Mouse (Mus musculus): ENCODE results near the gene Rpa3. TPM values are rescaled to one million over a fixed set of nuclear protein-coding genes. Genes with fewer than 3 reads are reported as not detected.

Gene Rpa3
- polyA plus RNA-seq, 1 experiment from 2014 or later, result 194 TPM

DNA sequence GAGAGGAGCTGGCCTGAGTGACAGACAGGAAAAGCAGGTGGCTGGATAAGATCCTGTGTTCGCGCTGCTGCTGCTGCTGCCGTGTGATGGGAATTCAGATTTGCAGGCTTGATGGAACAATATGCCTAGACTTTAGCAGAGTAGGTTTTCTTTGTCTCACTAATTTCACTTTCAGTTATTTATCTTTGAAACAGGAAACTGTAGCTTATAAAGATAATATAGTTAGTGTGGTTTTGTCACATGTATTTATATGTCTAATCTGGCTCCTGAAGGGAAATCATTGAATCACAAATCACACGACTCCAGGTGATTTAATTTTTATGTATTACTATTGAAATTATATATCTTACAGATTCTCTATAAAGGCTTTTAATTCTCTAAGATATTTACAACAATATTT, 24.3 kb upstream of the Rpa3 start:
- 92% methylated on average over 4 of the region's 4 CpGs for WGBS
- Histone ChIP-seq H3K9me3 (ENCODE audit: control insufficient read depth, low read length) (no peaks in the 10 kb centered on the region), H3K4me2 (ENCODE audit: low read depth, low read length, severe bottlenecking) (no peak overlapping the region), H3K4me3 (ENCODE audit: low read depth, low read length) (no peak overlapping the region), H3K36me3 (ENCODE audit: control insufficient read depth, insufficient read depth, low read length) (no peaks in the 10 kb centered on the region), H3K9ac (ENCODE audit: low read length) (no peak overlapping the region), H3K27ac (ENCODE audit: low read depth, low read length) (no peak overlapping the region), H3K4me1 (replicated peaks; ENCODE audit: control insufficient read depth, insufficient read depth, low read length) (no peaks in the 10 kb centered on the region), H3K27me3 (ENCODE audit: control insufficient read depth, insufficient read depth, low read length) (no peaks in the 10 kb centered on the region)
- DNase-seq (ENCODE audit: low spot score), result no peak
- no peak for ATAC-seq (replicated peaks; ENCODE audit: low FRiP score)

DNA sequence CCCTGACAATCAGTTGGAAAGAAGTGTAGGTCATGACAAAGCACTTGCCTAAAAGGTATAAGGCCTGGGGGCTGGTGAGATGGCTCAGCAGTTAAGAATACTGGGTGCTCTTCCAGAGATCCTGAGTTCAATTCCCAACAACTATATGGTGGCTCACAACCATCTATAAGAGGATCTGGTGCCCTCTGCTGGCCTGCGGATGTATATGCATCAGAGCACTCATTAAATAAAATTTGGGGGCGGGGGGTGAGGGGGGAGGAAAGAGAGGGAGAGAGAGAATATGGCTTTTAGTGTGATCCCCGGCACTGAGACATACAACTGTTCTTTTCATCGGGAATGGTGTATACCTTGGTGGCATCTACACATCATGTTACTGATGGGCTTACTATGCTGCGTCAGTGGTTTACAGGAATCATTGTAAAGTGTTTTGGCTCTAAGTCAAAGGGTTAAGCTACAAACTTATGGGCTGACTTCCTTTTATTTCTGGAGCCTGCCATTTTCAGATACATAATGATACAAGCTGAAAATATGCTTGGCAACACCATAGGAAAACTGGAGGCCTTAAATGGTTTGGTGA, 19.5 kb upstream of the Rpa3 start:
- H3K27me3 ChIP-seq (ENCODE audit: control insufficient read depth, insufficient read depth, low read length), result no peaks in the 10 kb centered on the region
- no peaks in the 10 kb centered on the region for H3K9me3 ChIP-seq (ENCODE audit: control insufficient read depth, low read length)
- no peak overlapping the region for H3K4me3 ChIP-seq (ENCODE audit: low read depth, low read length)
- H3K4me2 ChIP-seq (ENCODE audit: low read depth, low read length, severe bottlenecking), result no peak overlapping the region
- no peak overlapping the region for H3K9ac ChIP-seq (ENCODE audit: low read length)
- H3K4me1 ChIP-seq (replicated peaks; ENCODE audit: control insufficient read depth, insufficient read depth, low read length), result 0 out of 2 replicates have a peak, but pooled peaks cover 2% of the 10 kb centered on the region
- H3K36me3 ChIP-seq (ENCODE audit: control insufficient read depth, insufficient read depth, low read length), result no peaks in the 10 kb centered on the region
- ATAC-seq (replicated peaks; ENCODE audit: low FRiP score) (no peak), DNase-seq (ENCODE audit: low spot score) (no peak)
- H3K27ac ChIP-seq (ENCODE audit: low read depth, low read length), result no peak overlapping the region
- 71% methylated on average over 5 of the region's 5 CpGs for WGBS

DNA sequence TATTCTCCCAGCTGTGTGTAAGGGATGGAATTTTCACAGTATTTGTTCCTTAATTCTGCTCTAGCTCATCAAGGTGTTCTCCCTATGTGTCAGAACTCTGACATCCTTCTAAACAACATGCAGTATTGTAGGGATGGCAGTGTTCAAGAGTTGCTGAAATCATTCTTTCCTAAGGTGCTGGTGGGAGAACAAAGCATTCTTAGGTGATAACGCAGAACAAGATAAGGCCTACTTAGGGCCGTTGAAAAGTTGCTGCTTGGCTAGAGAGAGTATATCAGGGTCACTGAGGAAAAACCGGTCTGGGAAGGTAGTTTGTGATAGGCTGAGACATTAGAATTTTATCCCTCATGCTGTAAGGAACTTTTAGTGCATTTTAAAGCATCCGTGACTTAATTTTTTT, 17.5 kb upstream of the Rpa3 start:
- ATAC-seq (replicated peaks; ENCODE audit: low FRiP score) (no peak), DNase-seq (ENCODE audit: low spot score) (no peak)
- Histone ChIP-seq H3K4me3 (ENCODE audit: low read depth, low read length) (no peak overlapping the region), H3K27me3 (ENCODE audit: control insufficient read depth, insufficient read depth, low read length) (no peaks in the 10 kb centered on the region), H3K9ac (ENCODE audit: low read length) (no peak overlapping the region), H3K9me3 (ENCODE audit: control insufficient read depth, low read length) (no peaks in the 10 kb centered on the region), H3K4me1 (replicated peaks; ENCODE audit: control insufficient read depth, insufficient read depth, low read length) (0 out of 2 replicates have a peak, but pooled peaks cover 2% of the 10 kb centered on the region), H3K4me2 (ENCODE audit: low read depth, low read length, severe bottlenecking) (no peak overlapping the region), H3K36me3 (ENCODE audit: control insufficient read depth, insufficient read depth, low read length) (no peaks in the 10 kb centered on the region), H3K27ac (ENCODE audit: low read depth, low read length) (no peak overlapping the region)
- 89% methylated on average over 4 of the region's 4 CpGs for WGBS

GRCm38 (mm10) chr6:8275098-8275497, 16.1 kb upstream of the Rpa3 start:
- no peak overlapping the region for H3K4me2 ChIP-seq (ENCODE audit: low read depth, low read length, severe bottlenecking)
- 0 out of 2 replicates have a peak, but pooled peaks cover 2% of the 10 kb centered on the region for H3K4me1 ChIP-seq (replicated peaks; ENCODE audit: control insufficient read depth, insufficient read depth, low read length)
- H3K36me3 ChIP-seq (ENCODE audit: control insufficient read depth, insufficient read depth, low read length), result no peaks in the 10 kb centered on the region
- no peak overlapping the region for H3K27ac ChIP-seq (ENCODE audit: low read depth, low read length)
- no peak overlapping the region for H3K9ac ChIP-seq (ENCODE audit: low read length)
- H3K4me3 ChIP-seq (ENCODE audit: low read depth, low read length), result no peak overlapping the region
- H3K9me3 ChIP-seq (ENCODE audit: control insufficient read depth, low read length), result no peaks in the 10 kb centered on the region
- DNase-seq (ENCODE audit: low spot score) (no peak), ATAC-seq (replicated peaks; ENCODE audit: low FRiP score) (peak; percentile 61)
- no peaks in the 10 kb centered on the region for H3K27me3 ChIP-seq (ENCODE audit: control insufficient read depth, insufficient read depth, low read length)
- 10% methylated on average over 1 of the region's 1 CpGs for WGBS

GRCm38 (mm10) chr6:8274387-8275054, 15.5 kb upstream of the Rpa3 start:
- H3K4me3 ChIP-seq (ENCODE audit: low read depth, low read length), result no peak overlapping the region
- H3K27ac ChIP-seq (ENCODE audit: low read depth, low read length), result no peak overlapping the region
- no peaks in the 10 kb centered on the region for H3K36me3 ChIP-seq (ENCODE audit: control insufficient read depth, insufficient read depth, low read length)
- no peak overlapping the region for H3K4me2 ChIP-seq (ENCODE audit: low read depth, low read length, severe bottlenecking)
- H3K27me3 ChIP-seq (ENCODE audit: control insufficient read depth, insufficient read depth, low read length), result no peaks in the 10 kb centered on the region
- 0 out of 2 replicates have a peak, but pooled peaks cover 2% of the 10 kb centered on the region for H3K4me1 ChIP-seq (replicated peaks; ENCODE audit: control insufficient read depth, insufficient read depth, low read length)
- ATAC-seq (replicated peaks; ENCODE audit: low FRiP score) (0 out of 2 replicates have a peak, but pooled peaks have one; percentile 60), DNase-seq (ENCODE audit: low spot score) (peak; percentile 76)
- 35% methylated on average over 6 of the region's 6 CpGs for WGBS
- H3K9me3 ChIP-seq (ENCODE audit: control insufficient read depth, low read length), result no peaks in the 10 kb centered on the region
- no peak overlapping the region for H3K9ac ChIP-seq (ENCODE audit: low read length)

DNA sequence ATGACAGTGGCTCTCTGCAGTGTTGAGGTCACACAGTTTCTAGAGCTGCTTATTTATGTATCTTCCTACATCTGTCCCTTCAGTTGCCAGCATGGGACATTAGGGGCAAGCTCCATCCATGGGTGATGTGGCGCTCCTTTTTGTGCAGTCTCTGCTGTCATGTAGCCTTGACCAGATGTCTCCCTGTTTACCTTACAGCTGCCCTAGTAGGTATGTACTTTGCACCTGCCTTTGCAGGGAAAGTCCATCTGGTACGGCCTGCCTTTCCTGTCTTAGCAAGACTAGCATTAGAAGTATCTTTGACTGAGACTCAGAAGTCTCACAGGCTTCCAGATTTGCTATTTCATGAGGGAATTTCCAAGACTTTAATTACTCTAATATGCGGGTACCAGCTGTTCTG, 12.1 kb upstream of the Rpa3 start:
- DNase-seq (ENCODE audit: low spot score), result no peak
- Histone ChIP-seq H3K4me2 (ENCODE audit: low read depth, low read length, severe bottlenecking) (no peak overlapping the region), H3K27me3 (ENCODE audit: control insufficient read depth, insufficient read depth, low read length) (no peaks in the 10 kb centered on the region), H3K36me3 (ENCODE audit: control insufficient read depth, insufficient read depth, low read length) (no peaks in the 10 kb centered on the region), H3K9me3 (ENCODE audit: control insufficient read depth, low read length) (no peaks in the 10 kb centered on the region), H3K27ac (ENCODE audit: low read depth, low read length) (no peak overlapping the region), H3K9ac (ENCODE audit: low read length) (no peak overlapping the region), H3K4me3 (ENCODE audit: low read depth, low read length) (no peak overlapping the region), H3K4me1 (replicated peaks; ENCODE audit: control insufficient read depth, insufficient read depth, low read length) (0 out of 2 replicates have a peak, but pooled peaks cover 2% of the 10 kb centered on the region)
- WGBS, result 91% methylated on average over 3 of the region's 3 CpGs
- ATAC-seq (replicated peaks; ENCODE audit: low FRiP score), result no peak

DNA sequence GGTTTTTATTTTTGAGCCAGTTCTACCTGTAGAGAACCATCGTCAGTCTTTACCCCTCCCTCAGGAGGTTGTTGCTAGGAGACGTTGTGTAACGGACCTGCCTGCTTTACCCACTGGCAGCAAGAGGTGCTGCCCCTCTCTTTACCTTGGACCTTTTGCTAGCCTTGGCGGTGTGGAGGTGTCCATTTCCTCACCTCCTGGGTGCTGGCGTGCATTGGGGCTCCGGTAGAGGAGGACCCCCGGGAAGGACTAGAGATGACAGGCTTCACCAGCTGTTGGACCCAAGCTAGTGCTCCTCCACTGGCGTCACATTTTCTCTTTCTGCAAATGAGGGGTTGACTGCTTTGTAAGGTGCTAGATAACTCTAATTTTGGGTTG, 683 bp upstream of the Rpa3 start:
- DNase-seq (ENCODE audit: low spot score), result no peak
- H3K4me3 ChIP-seq (ENCODE audit: low read depth, low read length), result peak overlapping the region; percentile 65
- H3K36me3 ChIP-seq (ENCODE audit: control insufficient read depth, insufficient read depth, low read length), result no peaks in the 10 kb centered on the region
- no peak for ATAC-seq (replicated peaks; ENCODE audit: low FRiP score)
- H3K27me3 ChIP-seq (ENCODE audit: control insufficient read depth, insufficient read depth, low read length), result no peaks in the 10 kb centered on the region
- WGBS, result 1% methylated on average over 8 of the region's 8 CpGs
- no peaks in the 10 kb centered on the region for H3K9me3 ChIP-seq (ENCODE audit: control insufficient read depth, low read length)
- H3K9ac ChIP-seq (ENCODE audit: low read length), result peak overlapping the region; percentile 69
- H3K4me1 ChIP-seq (replicated peaks; ENCODE audit: control insufficient read depth, insufficient read depth, low read length), result no peaks in the 10 kb centered on the region; the same call in 1 of the 2 replicates
- H3K4me2 ChIP-seq (ENCODE audit: low read depth, low read length, severe bottlenecking), result peak overlapping the region; percentile 92
- H3K27ac ChIP-seq (ENCODE audit: low read depth, low read length), result no peak overlapping the region

DNA sequence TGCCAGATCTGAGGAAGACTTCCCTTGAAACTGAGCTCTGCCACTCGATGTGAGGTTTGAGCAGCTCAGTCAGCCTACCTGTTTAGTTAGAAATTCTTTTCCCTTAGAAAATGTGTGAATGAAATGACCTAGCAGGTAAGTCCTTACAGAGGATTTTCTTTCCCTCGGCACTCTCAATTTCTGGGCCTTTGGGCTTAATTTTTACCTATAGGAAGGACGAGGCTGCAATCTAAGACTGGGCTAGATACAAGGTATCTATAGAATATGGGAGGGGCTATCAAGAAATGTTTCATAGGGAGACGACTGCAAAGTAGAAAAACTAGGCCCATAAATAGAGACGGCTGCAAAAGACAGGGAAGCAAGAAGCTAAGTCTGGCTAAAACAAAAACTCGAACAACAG, 657 bp downstream of the Rpa3 start:
- H3K4me2 ChIP-seq (ENCODE audit: low read depth, low read length, severe bottlenecking), result peak overlapping the region; percentile 79
- no peaks in the 10 kb centered on the region for H3K9me3 ChIP-seq (ENCODE audit: control insufficient read depth, low read length)
- no peaks in the 10 kb centered on the region for H3K36me3 ChIP-seq (ENCODE audit: control insufficient read depth, insufficient read depth, low read length)
- WGBS, result 13% methylated on average over 6 of the region's 6 CpGs
- DNase-seq (ENCODE audit: low spot score) (no peak), ATAC-seq (replicated peaks; ENCODE audit: low FRiP score) (no peak)
- H3K4me1 ChIP-seq (replicated peaks; ENCODE audit: control insufficient read depth, insufficient read depth, low read length), result no peaks in the 10 kb centered on the region; the same call in 1 of the 2 replicates
- no peak overlapping the region for H3K27ac ChIP-seq (ENCODE audit: low read depth, low read length)
- no peaks in the 10 kb centered on the region for H3K27me3 ChIP-seq (ENCODE audit: control insufficient read depth, insufficient read depth, low read length)
- H3K4me3 ChIP-seq (ENCODE audit: low read depth, low read length), result peak overlapping the region; percentile 65
- peak overlapping the region; percentile 77 for H3K9ac ChIP-seq (ENCODE audit: low read length)

- H3K4me1 ChIP-seq (replicated peaks; ENCODE audit: control insufficient read depth, insufficient read depth, low read length), result no peaks in the 10 kb centered on the region
- no peak overlapping the region for H3K4me2 ChIP-seq (ENCODE audit: low read depth, low read length, severe bottlenecking)
- H3K27me3 ChIP-seq (ENCODE audit: control insufficient read depth, insufficient read depth, low read length), result no peaks in the 10 kb centered on the region
- no peaks in the 10 kb centered on the region for H3K9me3 ChIP-seq (ENCODE audit: control insufficient read depth, low read length)
- 89% methylated on average over 3 of the region's 3 CpGs for WGBS
- H3K36me3 ChIP-seq (ENCODE audit: control insufficient read depth, insufficient read depth, low read length), result no peaks in the 10 kb centered on the region
- no peak for ATAC-seq (replicated peaks; ENCODE audit: low FRiP score)
- H3K4me3 ChIP-seq (ENCODE audit: low read depth, low read length), result no peak overlapping the region
- H3K9ac ChIP-seq (ENCODE audit: low read length), result no peak overlapping the region
- no peak for DNase-seq (ENCODE audit: low spot score)
- H3K27ac ChIP-seq (ENCODE audit: low read depth, low read length), result no peak overlapping the region
Measured at GRCm38 (mm10) chr6:8228596-8228995, 30.4 kb downstream of the Rpa3 start.
